Mouse (Mus musculus) embryonic facial prominence, embryonic 14.5 days (tissue): ENCODE results near the gene Zfr2. TPM values are rescaled to one million over a fixed set of nuclear protein-coding genes. Genes with fewer than 3 reads are reported as not detected.

Experiments
- ATAC-seq: fragments of 200-750 bp; cut with Nextera tagmentation; 2 replicates; pipeline ENCODE4 v1.8.0; 2017; ENCODE audit warnings: low read depth, moderate number of reproducible peaks, moderate TSS enrichment
- DNase-seq: peaks from one replicate; pipeline ENCODE4 v3.0.0-alpha.2; 2015; ENCODE audit warnings: low spot score
- H3K27ac ChIP-seq: fragments of 300-500 bp; sonication (generic); replicated peaks from 2 replicates; pipeline ENCODE4 v1.5.1; 2014; ENCODE audit warnings: low read depth, mild to moderate bottlenecking, low read length, moderate library complexity
- H3K27me3 ChIP-seq: fragments of 300-500 bp; sonication (generic); replicated peaks from 2 replicates; pipeline ENCODE4 v1.6.1; 2014; ENCODE audit warnings: low read length; ENCODE audit not compliant: control insufficient read depth, insufficient read depth
- H3K36me3 ChIP-seq: fragments of 300-500 bp; sonication (generic); 2 replicates; pipeline ENCODE4 v1.6.1; 2014; ENCODE audit warnings: low read length, mixed read lengths; ENCODE audit not compliant: control insufficient read depth, insufficient read depth
- H3K4me1 ChIP-seq: fragments of 300-500 bp; sonication (generic); 2 replicates; pipeline ENCODE4 v1.6.1; 2014; ENCODE audit warnings: antibody characterized with exemption, low read length; ENCODE audit not compliant: control insufficient read depth, insufficient read depth
- H3K4me2 ChIP-seq: fragments of 300-500 bp; sonication (generic); 2 replicates; pipeline ENCODE4 v1.6.1; 2014; ENCODE audit warnings: low read depth, mild to moderate bottlenecking, low read length, moderate library complexity, mixed read lengths
- H3K4me3 ChIP-seq: fragments of 300-500 bp; sonication (generic); 2 replicates; pipeline ENCODE4 v1.5.1; 2014; ENCODE audit warnings: low read depth, mild to moderate bottlenecking, low read length
- H3K9ac ChIP-seq: fragments of 300-500 bp; sonication (generic); 2 replicates; pipeline ENCODE4 v1.6.1; 2014; ENCODE audit warnings: low read depth, mild to moderate bottlenecking, low read length, moderate library complexity, mixed read lengths
- H3K9me3 ChIP-seq: fragments of 300-500 bp; sonication (generic); 2 replicates; pipeline ENCODE4 v1.6.1; 2016; ENCODE audit warnings: low read length; ENCODE audit not compliant: control insufficient read depth
- WGBS: fragments of 180-500 bp; shearing (Covaris S2); extraction: QIAGEN DNeasy Blood & Tissue Kit; methylation state at CpG from one replicate; pipeline ENCODE4 v1.1.7; 2014; 5-methylcytosine and 5-hydroxymethylcytosine counted together
- polyA plus RNA-seq: library from polyadenylated mRNA; unstranded; fragments of >200 nt; fragmentation: Nextera tagmentation; extraction: Ambion mirVana; gene quantifications from 2 replicates; pipeline ENCODE4 v1.2.1, GENCODE M21; 2014

The Zfr2 gene
- polyA plus RNA-seq, 1 experiment from 2014 or later: 6.5 TPM

DNA sequence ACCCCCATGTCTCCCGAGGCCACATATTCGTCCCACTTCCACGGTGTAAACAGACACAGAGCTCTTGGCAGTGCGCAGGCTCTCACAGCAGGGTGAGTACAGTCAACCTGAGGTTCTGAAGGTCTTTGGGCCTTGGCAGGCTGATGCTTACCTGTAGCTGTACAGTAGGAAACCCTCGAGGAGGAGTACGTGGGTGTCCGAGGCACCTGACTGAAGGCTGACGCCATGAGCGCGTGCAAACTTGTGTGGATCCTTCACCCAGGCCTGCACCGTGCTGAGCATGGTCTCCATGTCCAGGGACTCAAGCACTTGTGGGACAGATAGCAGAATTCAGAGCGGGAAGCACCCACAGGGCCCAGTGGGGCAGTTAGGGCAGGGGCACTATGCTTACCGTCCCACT lies 32.8 kb upstream of the Zfr2 start:
- H3K27ac ChIP-seq: no peak overlapping the region
- H3K9me3 ChIP-seq: no peaks in the 10 kb centered on the region
- no peaks in the 10 kb centered on the region for H3K4me1 ChIP-seq
- ATAC-seq: no peak
- H3K27me3 ChIP-seq: peaks cover 13% of the 10 kb centered on the region
- DNase-seq: no peak
- H3K4me3 ChIP-seq: no peak overlapping the region
- H3K4me2 ChIP-seq: no peak overlapping the region
- no peak overlapping the region for H3K9ac ChIP-seq
- no peaks in the 10 kb centered on the region for H3K36me3 ChIP-seq
- WGBS: 78% methylated on average over 12 of the region's 13 CpGs

DNA sequence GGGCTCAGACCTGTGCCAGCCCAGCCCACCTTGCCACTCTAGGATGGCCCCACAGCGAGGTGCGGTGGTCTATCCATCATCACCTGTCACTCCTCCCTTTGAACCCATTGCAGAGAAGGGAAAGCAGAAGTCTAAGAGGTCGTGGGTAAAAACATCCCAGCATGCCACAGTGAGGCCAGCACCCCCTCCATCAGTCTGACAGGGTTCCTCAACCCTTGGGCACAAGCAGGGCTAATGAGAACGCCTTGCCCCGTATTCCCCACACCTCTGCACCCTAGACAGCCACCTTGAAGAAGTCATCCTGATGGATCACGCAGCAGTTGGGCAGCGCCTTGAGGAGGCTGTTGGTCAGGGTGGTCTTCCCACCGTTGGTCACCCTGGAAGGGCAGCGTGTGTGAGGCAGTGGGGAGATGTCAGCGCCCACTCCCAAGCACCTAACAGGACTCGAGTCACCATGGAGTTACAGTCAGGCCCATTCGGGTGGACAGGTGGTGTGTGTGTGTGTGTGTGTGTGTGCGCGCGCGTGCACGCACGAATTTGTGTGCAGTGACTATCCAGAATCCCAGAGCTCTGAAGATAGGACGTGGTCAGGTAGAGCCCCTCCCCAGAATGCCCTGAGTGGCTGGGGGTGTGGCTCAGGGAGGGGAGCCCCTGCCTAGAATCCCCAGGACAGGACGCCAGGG lies 32.2 kb upstream of the Zfr2 start:
- Histone ChIP-seq H3K4me1 (no peaks in the 10 kb centered on the region), H3K27me3 (peaks cover 7% of the 10 kb centered on the region), H3K9ac (no peak overlapping the region), H3K4me2 (no peak overlapping the region), H3K9me3 (no peaks in the 10 kb centered on the region), H3K4me3 (no peak overlapping the region), H3K36me3 (no peaks in the 10 kb centered on the region), H3K27ac (no peak overlapping the region)
- WGBS: 79% methylated on average over 19 of the region's 20 CpGs
- no peak for ATAC-seq
- no peak for DNase-seq

DNA sequence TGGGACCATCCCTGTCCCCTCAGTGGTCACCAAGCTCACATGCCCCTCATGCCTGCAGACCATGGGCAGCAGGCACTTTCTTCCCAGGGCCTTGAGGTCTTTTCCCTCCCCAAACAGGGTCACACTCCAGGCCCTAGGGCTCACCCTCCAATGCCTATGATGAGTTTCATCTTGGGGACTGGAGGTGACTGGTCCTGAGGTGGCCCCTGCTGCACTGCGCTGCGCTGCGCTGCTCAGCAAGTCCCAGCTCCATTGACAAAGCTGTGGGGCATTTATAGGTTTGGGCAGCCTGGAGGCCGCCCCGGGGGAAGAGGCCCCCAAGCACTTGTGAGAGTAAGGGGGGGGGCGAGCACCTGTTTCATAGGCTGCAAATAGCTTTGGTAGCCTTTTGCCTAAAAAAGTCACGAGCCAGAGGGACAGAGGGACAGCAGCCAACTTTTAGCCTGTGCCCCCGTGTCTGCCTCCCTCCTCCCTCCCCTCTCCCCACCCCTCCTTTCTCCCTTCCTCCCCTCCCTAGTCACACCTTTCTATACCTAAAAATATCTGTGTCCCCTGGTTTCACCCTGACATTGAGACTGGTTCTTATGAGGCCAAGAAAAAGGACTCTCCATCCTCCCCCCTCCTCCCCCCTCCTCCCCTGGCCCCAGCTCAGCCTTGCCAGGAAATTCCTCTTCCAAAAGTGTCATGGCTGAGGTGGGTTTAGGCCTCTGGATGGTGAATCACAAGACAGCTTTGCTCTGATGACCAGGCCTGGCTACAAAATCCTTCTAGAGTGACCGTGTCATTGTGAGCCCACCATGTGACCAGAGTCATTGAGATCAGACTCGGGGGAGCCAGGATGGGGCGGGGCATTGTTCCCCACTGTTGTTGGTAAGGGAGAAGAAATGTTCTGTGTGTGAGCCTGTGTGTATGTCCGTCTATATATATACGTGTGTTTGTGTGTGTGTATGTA lies 30.9 kb upstream of the Zfr2 start, which contains the start of gene Nmrk2:
Nmrk2 (minus strand) TSS at position 245 of the 952 bp plus-strand sequence.
- 45% methylated on average over 11 of the region's 13 CpGs for WGBS
- H3K9me3 ChIP-seq: no peaks in the 10 kb centered on the region
- no peaks in the 10 kb centered on the region for H3K27me3 ChIP-seq
- ATAC-seq: no peak
- H3K4me2 ChIP-seq: no peak within 1 kb of the TSS
- no peaks in the 10 kb centered on the region for H3K4me1 ChIP-seq
- no peak within 1 kb of the TSS for H3K4me3 ChIP-seq
- no peak for DNase-seq
- H3K9ac ChIP-seq: no peak within 1 kb of the TSS
- H3K36me3 ChIP-seq: no peaks in the 10 kb centered on the region
- no peak within 1 kb of the TSS for H3K27ac ChIP-seq

DNA sequence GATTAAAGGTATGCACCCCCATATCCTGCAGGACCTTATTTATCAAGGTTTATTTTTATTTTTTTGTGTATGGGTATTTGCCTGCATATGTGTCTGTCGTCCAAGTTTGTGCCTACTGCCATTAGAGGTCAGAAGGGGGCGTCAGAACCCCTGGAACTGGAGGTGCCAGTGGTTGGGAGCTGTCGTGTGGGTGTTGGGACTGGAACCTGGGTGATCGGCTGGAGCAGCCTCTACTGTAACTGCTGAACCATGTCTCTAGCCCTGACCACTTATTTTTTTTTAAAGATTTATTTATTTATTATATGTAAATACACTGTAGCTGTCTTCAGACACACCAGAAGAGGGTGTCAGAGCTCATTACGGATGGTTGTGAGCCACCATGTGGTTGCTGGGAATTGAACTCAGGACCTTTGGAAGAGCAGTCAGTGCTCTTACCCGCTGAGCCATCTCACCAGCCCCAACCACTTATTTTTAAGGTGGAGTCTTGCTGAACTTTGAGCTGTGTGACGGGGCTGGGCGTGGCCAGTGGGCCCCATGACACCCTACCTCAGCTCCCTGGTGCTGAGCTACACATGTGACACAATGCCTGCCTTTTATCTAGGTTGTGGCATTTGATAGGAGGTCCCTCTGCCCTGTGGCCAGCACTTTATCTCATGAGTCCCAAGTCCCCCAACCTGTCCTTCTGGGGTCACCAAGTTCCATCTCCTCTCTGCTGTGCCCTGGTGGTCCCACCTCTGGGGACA lies 29.8 kb upstream of the Zfr2 start:
- H3K4me2 ChIP-seq: no peak overlapping the region
- ATAC-seq: no peak
- 59% methylated on average over 8 of the region's 8 CpGs for WGBS
- no peak overlapping the region for H3K9ac ChIP-seq
- no peaks in the 10 kb centered on the region for H3K27me3 ChIP-seq
- H3K4me3 ChIP-seq: no peak overlapping the region
- no peak overlapping the region for H3K27ac ChIP-seq
- no peaks in the 10 kb centered on the region for H3K4me1 ChIP-seq
- H3K9me3 ChIP-seq: no peaks in the 10 kb centered on the region
- no peaks in the 10 kb centered on the region for H3K36me3 ChIP-seq
- no peak for DNase-seq

DNA sequence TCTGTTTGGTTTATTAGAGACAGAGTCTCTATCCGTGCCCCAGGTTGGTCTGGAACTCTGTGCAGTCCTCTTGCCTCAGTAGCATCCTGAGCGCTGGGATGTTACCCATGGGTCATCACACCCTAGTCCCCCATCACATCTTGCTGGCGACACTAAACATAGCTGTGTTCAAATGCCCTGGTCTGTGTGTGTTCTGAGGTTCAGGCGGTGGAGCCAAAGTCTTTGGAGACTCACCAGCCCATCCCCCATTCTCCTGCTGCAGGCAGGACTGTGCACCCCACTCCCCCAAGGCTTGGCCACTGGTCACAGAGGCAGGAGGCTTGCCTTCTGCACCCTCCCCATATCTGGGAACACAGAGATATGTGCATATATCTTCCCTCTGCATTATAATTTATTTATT lies 28.8 kb upstream of the Zfr2 start:
- H3K9me3 ChIP-seq: no peaks in the 10 kb centered on the region
- 78% methylated on average over 4 of the region's 4 CpGs for WGBS
- no peak for DNase-seq
- H3K36me3 ChIP-seq: no peaks in the 10 kb centered on the region
- no peak overlapping the region for H3K9ac ChIP-seq
- no peak overlapping the region for H3K4me3 ChIP-seq
- no peak overlapping the region for H3K4me2 ChIP-seq
- H3K27me3 ChIP-seq: no peaks in the 10 kb centered on the region
- no peaks in the 10 kb centered on the region for H3K4me1 ChIP-seq
- H3K27ac ChIP-seq: no peak overlapping the region
- no peak for ATAC-seq

DNA sequence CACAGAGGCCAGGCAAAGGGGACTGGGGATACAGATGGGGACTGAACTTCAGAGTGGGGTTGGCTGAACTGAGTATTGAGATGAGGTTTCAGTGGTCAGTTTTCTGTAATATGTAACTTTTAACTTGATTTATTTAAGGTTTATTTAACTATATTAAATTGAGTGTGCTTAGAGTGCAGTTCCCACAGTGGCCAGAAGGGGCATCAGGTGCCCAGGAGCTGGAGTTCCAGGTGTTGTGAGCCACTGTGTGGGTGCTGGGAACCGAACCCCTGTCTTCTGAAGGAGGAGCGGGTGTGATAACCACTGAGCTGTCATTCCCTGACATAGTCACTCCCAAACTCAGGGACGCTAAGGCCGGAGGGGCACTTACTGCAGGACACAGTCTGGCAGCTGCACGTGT lies 22.8 kb upstream of the Zfr2 start:
- no peaks in the 10 kb centered on the region for H3K4me1 ChIP-seq
- no peaks in the 10 kb centered on the region for H3K36me3 ChIP-seq
- no peak overlapping the region for H3K9ac ChIP-seq
- ATAC-seq: no peak
- H3K9me3 ChIP-seq: 0 out of 2 replicates have a peak, but pooled peaks cover 7% of the 10 kb centered on the region
- H3K27ac ChIP-seq: no peak overlapping the region
- DNase-seq: no peak
- no peak overlapping the region for H3K4me2 ChIP-seq
- 98% methylated on average over 5 of the region's 5 CpGs for WGBS
- no peaks in the 10 kb centered on the region for H3K27me3 ChIP-seq
- H3K4me3 ChIP-seq: no peak overlapping the region

DNA sequence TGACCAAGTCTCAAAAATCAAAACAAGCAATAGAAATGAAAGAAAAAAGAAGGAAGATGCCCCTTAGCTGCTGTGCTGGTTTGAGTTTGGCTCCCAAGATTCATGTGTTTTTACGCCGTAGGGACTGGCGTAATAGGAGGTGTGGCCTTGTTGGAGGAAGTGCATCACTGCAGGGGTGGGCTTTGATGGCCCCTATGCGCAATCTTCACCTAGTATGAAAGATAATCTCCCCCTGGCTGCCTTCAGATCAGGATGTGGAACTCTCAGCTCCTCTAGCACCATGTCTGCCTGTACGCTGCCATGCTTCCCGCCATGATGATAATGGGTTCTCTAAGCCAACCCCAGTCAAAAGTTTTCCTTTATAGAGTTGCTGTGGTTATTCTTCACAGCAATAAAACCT lies 16.7 kb upstream of the Zfr2 start:
- Histone ChIP-seq H3K4me1 (no peaks in the 10 kb centered on the region), H3K27me3 (no peaks in the 10 kb centered on the region), H3K4me2 (no peak overlapping the region), H3K4me3 (no peak overlapping the region), H3K36me3 (no peaks in the 10 kb centered on the region), H3K9me3 (no peaks in the 10 kb centered on the region), H3K27ac (no peak overlapping the region), H3K9ac (no peak overlapping the region)
- WGBS: 92% methylated on average over 6 of the region's 6 CpGs
- DNase-seq (no peak), ATAC-seq (no peak)

DNA sequence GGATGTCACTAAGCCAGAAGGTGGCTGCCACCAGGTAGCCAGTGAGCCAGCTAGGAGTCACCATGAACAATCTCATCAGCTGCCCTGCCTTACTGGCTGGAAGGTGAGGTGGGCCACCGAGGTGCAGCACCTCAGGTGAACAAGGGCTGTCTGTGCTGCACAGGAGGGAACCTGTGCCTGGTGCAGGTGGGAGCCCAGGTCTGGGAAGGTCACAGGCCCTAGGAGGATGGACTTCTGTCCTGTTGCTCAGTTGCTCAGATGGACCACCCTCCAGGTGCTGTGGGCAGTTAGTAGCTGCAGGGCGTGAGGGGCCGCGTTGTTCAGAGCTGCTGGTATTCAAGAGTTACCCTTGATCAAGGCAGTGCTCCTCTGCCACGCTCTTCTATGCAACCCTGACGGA lies 16.1 kb upstream of the Zfr2 start:
- DNase-seq (no peak), ATAC-seq (no peak)
- H3K4me3 ChIP-seq: no peak overlapping the region
- H3K27me3 ChIP-seq: no peaks in the 10 kb centered on the region
- H3K27ac ChIP-seq: no peak overlapping the region
- no peak overlapping the region for H3K4me2 ChIP-seq
- no peaks in the 10 kb centered on the region for H3K9me3 ChIP-seq
- no peak overlapping the region for H3K9ac ChIP-seq
- H3K4me1 ChIP-seq: no peaks in the 10 kb centered on the region
- 87% methylated on average over 5 of the region's 6 CpGs for WGBS
- no peaks in the 10 kb centered on the region for H3K36me3 ChIP-seq
